Comparison of ENCODE assay signal across 7 mouse cellular contexts in the genomic region with DNA sequence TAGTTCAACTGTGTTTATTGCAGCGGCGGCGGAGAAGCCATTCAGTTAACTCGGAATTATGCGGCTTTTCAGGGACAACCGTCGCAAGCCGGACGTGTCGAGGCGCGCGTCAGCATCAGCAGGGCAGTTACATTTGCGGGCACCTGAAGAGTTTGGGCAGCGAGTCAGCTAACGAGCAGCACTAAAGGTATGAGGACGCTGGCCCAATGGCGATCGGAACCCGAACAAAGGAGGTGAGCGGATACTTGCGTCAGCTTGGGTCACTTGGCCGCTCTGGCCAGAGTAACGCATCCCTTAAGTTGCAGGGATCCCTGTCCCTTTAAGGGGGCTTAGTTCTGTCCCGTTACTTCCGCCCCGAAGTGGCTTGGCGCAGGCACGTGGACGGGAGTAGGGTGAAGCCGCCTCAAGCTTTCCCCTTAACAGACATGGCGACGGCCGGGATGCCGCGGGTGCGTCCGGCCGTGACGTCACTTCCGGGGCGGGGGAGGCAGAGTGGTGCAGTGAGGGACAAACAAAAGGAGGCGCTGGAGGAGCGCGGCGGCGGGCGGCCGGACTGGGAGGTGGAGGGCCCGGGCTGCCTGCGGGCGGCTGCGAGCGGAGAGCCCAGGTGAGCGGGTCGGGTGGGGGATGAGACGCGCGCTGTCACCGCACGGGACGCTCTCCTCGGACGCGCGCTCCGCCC. TPM values are rescaled to one million over a fixed set of nuclear protein-coding genes. Genes with fewer than 3 reads are reported as not detected.
DNase-seq lines count a peak whose midpoint lies in the region; ATAC-seq lines count a peak whose summit lies in the region.

Lrrc8a (plus strand) TSS at position 517 of the 682 bp plus-strand sequence.

- H3K27me3 ChIP-seq in embryonic facial prominence, embryonic 10.5 days (replicated peaks; ENCODE audit: low read depth, poor library complexity, severe bottlenecking): no peaks in the 10 kb centered on the region
- H3K27me3 ChIP-seq in limb, embryonic 10.5 days (ENCODE audit: low read depth, poor library complexity, severe bottlenecking): no peaks in the 10 kb centered on the region
- H3K27me3 ChIP-seq in midbrain, embryonic 13.5 days: no peaks in the 10 kb centered on the region

- peaks cover 26% of the 10 kb centered on the region for H3K4me1 ChIP-seq in embryonic facial prominence, embryonic 10.5 days
- peaks cover 41% of the 10 kb centered on the region for H3K4me1 ChIP-seq in limb, embryonic 10.5 days
- peaks cover 30% of the 10 kb centered on the region for H3K4me1 ChIP-seq in midbrain, embryonic 13.5 days (replicated peaks)

- H3K4me2 ChIP-seq in midbrain, embryonic 13.5 days (replicated peaks): peak within 1 kb of the TSS; percentile 87

- H3K36me3 ChIP-seq in embryonic facial prominence, embryonic 10.5 days (replicated peaks): peaks cover 29% of the 10 kb centered on the region
- H3K36me3 ChIP-seq in limb, embryonic 10.5 days: peaks cover 34% of the 10 kb centered on the region
- peaks cover 22% of the 10 kb centered on the region for H3K36me3 ChIP-seq in midbrain, embryonic 13.5 days

- peak within 1 kb of the TSS; percentile 96 for H3K27ac ChIP-seq in embryonic facial prominence, embryonic 10.5 days (replicated peaks)
- H3K27ac ChIP-seq in limb, embryonic 10.5 days: peak within 1 kb of the TSS; percentile 94
- peak within 1 kb of the TSS; percentile 94 for H3K27ac ChIP-seq in midbrain, embryonic 13.5 days

- peak; percentile 93 for ATAC-seq in granulocyte monocyte progenitor cell, adult 5-6 weeks (replicated peaks; ENCODE audit: poor library complexity, severe bottlenecking)
- peak; percentile 99 for ATAC-seq in midbrain, embryonic 13.5 days

- H3K9me3 ChIP-seq in embryonic facial prominence, embryonic 10.5 days: no peaks in the 10 kb centered on the region
- H3K9me3 ChIP-seq in limb, embryonic 10.5 days (replicated peaks): no peaks in the 10 kb centered on the region
- H3K9me3 ChIP-seq in midbrain, embryonic 13.5 days: no peaks in the 10 kb centered on the region

- peak; percentile 100 for DNase-seq in adrenal gland, postnatal 10 days
- peak; percentile 100 for DNase-seq in embryonic facial prominence, embryonic 10.5 days (ENCODE audit: low spot score)
- peak; percentile 99 for DNase-seq in kidney, adult 11 months
- DNase-seq in limb, embryonic 10.5 days (ENCODE audit: low spot score): peak; percentile 100
- DNase-seq in spleen, adult 12 weeks (ENCODE audit: low spot score): peak; percentile 99

- H3K9ac ChIP-seq in midbrain, embryonic 13.5 days (replicated peaks): peak within 1 kb of the TSS; percentile 86

- peak within 1 kb of the TSS; percentile 95 for H3K4me3 ChIP-seq in embryonic facial prominence, embryonic 10.5 days
- peak within 1 kb of the TSS; percentile 74 for H3K4me3 ChIP-seq in limb, embryonic 10.5 days
- H3K4me3 ChIP-seq in midbrain, embryonic 13.5 days (replicated peaks): peak within 1 kb of the TSS; percentile 70

- WGBS in embryonic facial prominence, embryonic 10.5 days: under 1% methylated on average over 67 of the region's 67 CpGs
- WGBS in limb, embryonic 10.5 days: under 1% methylated on average over 53 of the region's 67 CpGs
- under 1% methylated on average over 66 of the region's 67 CpGs for WGBS in midbrain, embryonic 13.5 days

RNA-seq across cellular contexts. Expression of gene Lrrc8a, which starts in this region (rescaled TPM):
- 10 to 100 TPM; 43.5 to 53.2 TPM for total RNA-seq in adrenal gland, postnatal 10 days (2021)
- 46.5 and 47.5 TPM in 2 replicates for polyA plus RNA-seq in embryonic facial prominence, embryonic 10.5 days (2016; fragmentation: Nextera tagmentation; extraction: Ambion mirVana)
- 5.8 and 6.6 TPM in 2 replicates for total RNA-seq in granulocyte monocyte progenitor cell, adult 5-6 weeks (2014; fragmentation: Nextera tagmentation)
- 5.3 and 8.7 TPM in 2 replicates for total RNA-seq in granulocyte monocyte progenitor cell, adult 5-6 weeks (2017)
- 44.4 and 46.0 TPM in 2 replicates for polyA plus RNA-seq in limb, embryonic 10.5 days (2016; fragmentation: Nextera tagmentation; extraction: Ambion mirVana)
- polyA plus RNA-seq in midbrain, embryonic 13.5 days (2015; fragmentation: Nextera tagmentation; extraction: Ambion mirVana): 61.6 and 62.2 TPM in 2 replicates

Comparison
In these comparisons a context has a peak if more than half of its experiments do, and no peak if none do; other contexts are left out.
1. Peak in every context shown above with its lines: DNase-seq, ATAC-seq, H3K4me3 ChIP-seq and H3K27ac ChIP-seq.
2. RNA of gene Lrrc8a (total RNA-seq): 43.5 to 53.2 TPM in adrenal gland, postnatal 10 days; 5.3 to 8.7 TPM in granulocyte monocyte progenitor cell, adult 5-6 weeks; every median in the first group is over 4 times any median in the second.